Mouse (Mus musculus): ENCODE data around the gene Arhgef1. TPM values are rescaled to one million over a fixed set of nuclear protein-coding genes. Genes with fewer than 3 reads are reported as not detected.
A peak's percentile ranks its signal among the peaks of the same experiment; 100 is the strongest.

Gene Arhgef1
- polyA plus RNA-seq, 2 experiments = 109 to 256 TPM

DNA sequence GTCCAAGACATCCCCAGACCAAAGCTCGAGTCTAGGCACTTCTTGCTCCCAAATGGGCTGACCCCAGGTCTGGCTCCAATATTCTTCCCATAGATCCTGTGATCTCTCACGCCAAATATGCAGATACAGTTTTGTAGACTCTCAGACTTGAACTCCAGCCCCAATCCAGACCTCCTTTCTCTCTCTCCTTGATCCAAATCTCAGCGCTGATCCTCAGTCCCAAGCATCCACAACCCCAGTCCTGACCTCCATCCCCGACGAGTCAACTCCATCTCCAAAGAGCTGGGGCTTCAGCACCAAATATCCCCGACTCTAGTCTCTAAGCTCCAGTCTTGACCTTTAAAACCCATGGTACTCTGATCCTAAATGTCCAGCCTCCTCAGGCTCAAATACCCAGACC, 40.9 kb downstream of the Arhgef1 start:
- H3K9ac ChIP-seq (ENCODE audit: low read depth, low read length, severe bottlenecking) = no peak overlapping the region
- no peak for TF ChIP-seq POLR2A (IDR thresholded peaks at IDR 0.05; ENCODE audit: borderline replicate concordance, extremely low read depth, insufficient read depth, insufficient read length)
- peaks cover 85% of the 10 kb centered on the region for H3K27me3 ChIP-seq (ENCODE audit: control insufficient read depth, insufficient read depth, low read length)
- H3K4me3 ChIP-seq (replicated peaks; ENCODE audit: low read length) = no peak overlapping the region
- ATAC-seq (ENCODE audit: low FRiP score, low read depth) (no peak), DNase-seq (ENCODE audit: low spot score) (no peak)
- H3K36me3 ChIP-seq (ENCODE audit: control insufficient read depth, insufficient read depth, low read length) = no peaks in the 10 kb centered on the region
- no peak overlapping the region for H3K4me2 ChIP-seq (replicated peaks; ENCODE audit: low read depth, low read length, severe bottlenecking)
- no peaks in the 10 kb centered on the region for H3K9me3 ChIP-seq (ENCODE audit: control insufficient read depth, low read length)
- no peak overlapping the region for H3K27ac ChIP-seq (replicated peaks; ENCODE audit: low read depth, low read length)
- 5% methylated on average over 6 of the region's 6 CpGs for WGBS
- 0 out of 2 replicates have a peak, but pooled peaks cover 2% of the 10 kb centered on the region for H3K4me1 ChIP-seq (ENCODE audit: control insufficient read depth, insufficient read depth, low read length)

DNA sequence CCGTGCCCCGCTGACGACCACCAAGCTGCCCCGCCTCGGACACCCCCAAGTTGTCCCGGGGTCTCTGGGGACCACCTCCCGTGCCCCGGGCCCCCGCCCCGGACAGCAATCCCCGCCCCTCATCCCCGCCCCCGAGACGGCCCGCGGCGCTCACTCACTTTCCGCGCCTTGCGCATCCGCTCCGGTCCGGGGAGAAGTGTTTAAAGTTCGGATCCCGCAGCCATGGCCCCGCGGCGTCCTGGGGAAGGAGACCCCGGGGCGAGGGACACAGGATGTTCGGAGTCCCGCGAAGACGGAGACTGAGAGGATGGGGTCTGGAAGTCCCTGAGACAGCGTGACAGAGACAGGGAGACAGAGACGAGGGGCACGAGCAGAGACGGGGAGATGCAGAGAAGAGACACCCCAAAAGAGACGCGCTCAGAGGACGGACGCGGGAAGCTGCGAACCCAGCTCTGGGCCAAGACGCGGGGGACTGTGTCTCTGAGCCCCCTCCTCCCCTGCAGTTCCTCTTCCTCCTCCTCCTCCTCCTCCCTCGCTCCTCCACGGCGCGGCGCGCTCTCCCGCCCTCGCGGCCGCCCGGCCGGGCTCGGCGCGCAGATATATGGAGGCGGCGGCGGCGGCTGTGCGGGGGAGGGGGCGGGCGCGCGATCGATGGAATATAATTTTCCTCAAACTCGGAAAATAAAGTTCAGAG, 41.7 kb downstream of the Arhgef1 start, which contains the start of gene Gm4881:
Gene Gm4881 (minus strand): TSS at position 238 of the 694 bp plus-strand sequence.
- H3K4me3 ChIP-seq (replicated peaks; ENCODE audit: low read length) = peak within 1 kb of the TSS; percentile 41
- H3K27me3 ChIP-seq (ENCODE audit: control insufficient read depth, insufficient read depth, low read length) = peaks cover 89% of the 10 kb centered on the region
- DNase-seq (ENCODE audit: low spot score) (no peak), ATAC-seq (ENCODE audit: low FRiP score, low read depth) (no peak)
- WGBS = 2% methylated on average over 65 of the region's 72 CpGs
- no peaks in the 10 kb centered on the region for H3K9me3 ChIP-seq (ENCODE audit: control insufficient read depth, low read length)
- 0 out of 2 replicates have a peak, but pooled peaks cover 2% of the 10 kb centered on the region for H3K4me1 ChIP-seq (ENCODE audit: control insufficient read depth, insufficient read depth, low read length)
- TF ChIP-seq POLR2A (IDR thresholded peaks at IDR 0.05; ENCODE audit: borderline replicate concordance, extremely low read depth, insufficient read depth, insufficient read length) = no peak
- H3K9ac ChIP-seq (ENCODE audit: low read depth, low read length, severe bottlenecking) = peak within 1 kb of the TSS; percentile 52
- no peak within 1 kb of the TSS for H3K27ac ChIP-seq (replicated peaks; ENCODE audit: low read depth, low read length)
- peak within 1 kb of the TSS; percentile 70 for H3K4me2 ChIP-seq (replicated peaks; ENCODE audit: low read depth, low read length, severe bottlenecking)
- no peaks in the 10 kb centered on the region for H3K36me3 ChIP-seq (ENCODE audit: control insufficient read depth, insufficient read depth, low read length)

DNA sequence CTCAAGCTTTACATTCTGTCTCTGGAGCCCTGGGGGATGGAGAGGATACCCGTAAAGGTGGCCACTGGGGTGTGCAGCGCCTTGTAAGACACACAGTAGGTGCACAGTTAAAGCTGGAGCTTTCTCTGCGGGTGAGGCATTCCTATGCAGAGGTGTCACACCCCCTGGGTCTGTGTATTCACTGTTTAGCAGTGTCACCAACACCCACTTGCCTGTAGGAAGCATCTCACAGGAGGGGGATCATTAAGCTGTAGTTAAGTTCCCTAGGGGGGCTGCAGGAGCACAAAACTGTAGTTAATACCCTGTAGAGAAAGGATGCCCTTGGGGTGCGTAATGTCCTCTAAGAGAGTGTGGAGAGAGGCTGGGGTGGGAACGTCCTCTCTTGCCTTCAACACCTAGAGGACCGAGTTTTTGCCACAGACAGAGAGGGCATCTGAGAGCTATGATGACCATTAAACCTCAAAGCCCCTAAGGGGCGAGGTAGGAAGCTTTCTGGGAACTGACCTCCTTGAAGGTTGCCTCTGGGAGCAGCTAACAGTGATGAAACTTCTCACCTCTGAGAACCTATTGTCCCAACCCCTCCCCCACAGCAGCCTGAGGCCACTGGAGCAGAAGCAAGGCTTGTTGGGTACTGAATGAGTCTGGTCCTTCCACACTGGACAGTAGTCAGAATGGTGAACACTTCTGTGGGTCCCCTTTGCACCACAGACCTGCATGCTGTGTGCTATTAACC, 44.8 kb downstream of the Arhgef1 start:
- Histone ChIP-seq H3K4me2 (replicated peaks; ENCODE audit: low read depth, low read length, severe bottlenecking) (no peak overlapping the region), H3K27me3 (ENCODE audit: control insufficient read depth, insufficient read depth, low read length) (peaks cover 98% of the 10 kb centered on the region), H3K4me1 (ENCODE audit: control insufficient read depth, insufficient read depth, low read length) (0 out of 2 replicates have a peak, but pooled peaks cover 2% of the 10 kb centered on the region), H3K27ac (replicated peaks; ENCODE audit: low read depth, low read length) (no peak overlapping the region), H3K36me3 (ENCODE audit: control insufficient read depth, insufficient read depth, low read length) (no peaks in the 10 kb centered on the region), H3K9ac (ENCODE audit: low read depth, low read length, severe bottlenecking) (no peak overlapping the region), H3K9me3 (ENCODE audit: control insufficient read depth, low read length) (no peaks in the 10 kb centered on the region), H3K4me3 (replicated peaks; ENCODE audit: low read length) (no peak overlapping the region)
- no peak for DNase-seq (ENCODE audit: low spot score)
- TF ChIP-seq POLR2A (IDR thresholded peaks at IDR 0.05; ENCODE audit: borderline replicate concordance, extremely low read depth, insufficient read depth, insufficient read length) = no peak
- 3% methylated on average over 7 of the region's 7 CpGs for WGBS
- ATAC-seq (ENCODE audit: low FRiP score, low read depth) = no peak

DNA sequence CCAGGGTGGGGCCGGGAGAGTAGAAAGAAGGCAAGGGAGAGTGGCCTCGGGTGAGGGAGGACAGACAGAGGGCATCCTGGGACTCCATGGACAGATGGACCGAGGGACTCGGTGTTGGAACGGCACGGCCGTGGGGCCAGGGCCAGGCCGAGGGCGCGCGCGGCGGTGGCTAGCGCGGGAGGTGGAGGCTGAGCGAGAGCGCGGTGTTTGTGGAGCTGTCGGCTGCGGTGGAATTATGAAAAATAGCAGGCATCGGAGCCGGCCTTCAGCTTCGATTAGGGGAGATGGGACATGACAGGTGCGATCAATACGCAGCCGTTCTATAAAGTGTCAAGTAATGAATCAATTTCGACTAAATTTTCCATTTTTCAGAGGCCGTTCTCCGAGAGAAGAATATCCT, 46.1 kb downstream of the Arhgef1 start:
- TF ChIP-seq POLR2A (IDR thresholded peaks at IDR 0.05; ENCODE audit: borderline replicate concordance, extremely low read depth, insufficient read depth, insufficient read length) = no peak
- no peak overlapping the region for H3K27ac ChIP-seq (replicated peaks; ENCODE audit: low read depth, low read length)
- H3K9ac ChIP-seq (ENCODE audit: low read depth, low read length, severe bottlenecking) = no peak overlapping the region
- no peak for ATAC-seq (ENCODE audit: low FRiP score, low read depth)
- WGBS = 2% methylated on average over 29 of the region's 29 CpGs
- peaks cover 98% of the 10 kb centered on the region for H3K27me3 ChIP-seq (ENCODE audit: control insufficient read depth, insufficient read depth, low read length)
- no peaks in the 10 kb centered on the region for H3K9me3 ChIP-seq (ENCODE audit: control insufficient read depth, low read length)
- no peak overlapping the region for H3K4me3 ChIP-seq (replicated peaks; ENCODE audit: low read length)
- H3K4me1 ChIP-seq (ENCODE audit: control insufficient read depth, insufficient read depth, low read length) = 0 out of 2 replicates have a peak, but pooled peaks cover 2% of the 10 kb centered on the region
- no peak overlapping the region for H3K4me2 ChIP-seq (replicated peaks; ENCODE audit: low read depth, low read length, severe bottlenecking)
- DNase-seq (ENCODE audit: low spot score) = no peak
- no peaks in the 10 kb centered on the region for H3K36me3 ChIP-seq (ENCODE audit: control insufficient read depth, insufficient read depth, low read length)

DNA sequence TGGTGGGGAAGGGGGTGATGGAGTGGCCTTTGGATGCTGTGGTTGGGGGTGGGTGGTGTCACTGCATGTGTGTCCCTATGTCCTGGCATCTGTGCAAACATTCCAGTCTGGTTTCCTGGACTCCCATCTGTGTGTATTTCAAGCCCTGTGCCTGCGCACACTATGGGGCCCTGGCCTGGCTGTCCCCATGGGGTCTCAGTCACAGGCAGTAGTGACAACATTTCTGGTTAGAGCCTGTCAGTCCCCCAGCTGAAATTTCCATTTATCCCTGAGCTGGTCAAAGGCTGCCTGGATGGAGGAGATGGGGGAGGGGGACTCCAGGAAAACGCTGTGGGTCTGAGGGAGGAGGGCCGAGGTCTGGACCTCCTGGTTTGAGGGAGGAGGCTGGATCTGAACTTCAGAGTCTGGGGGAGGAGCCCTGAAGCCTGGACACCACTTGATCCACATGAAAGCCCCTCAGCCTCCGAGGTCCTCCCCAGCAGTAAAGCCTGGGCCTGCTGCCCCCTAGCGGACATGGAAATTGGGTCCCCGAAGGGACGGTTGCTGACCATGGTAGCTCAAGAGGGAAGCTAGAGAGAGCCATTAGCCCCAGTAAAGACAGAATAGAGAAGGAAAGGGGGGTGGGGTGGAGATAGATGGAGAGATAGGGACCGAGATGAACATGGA, 47.4 kb downstream of the Arhgef1 start:
- TF ChIP-seq POLR2A (IDR thresholded peaks at IDR 0.05; ENCODE audit: borderline replicate concordance, extremely low read depth, insufficient read depth, insufficient read length) = no peak
- H3K27ac ChIP-seq (replicated peaks; ENCODE audit: low read depth, low read length) = no peak overlapping the region
- H3K4me1 ChIP-seq (ENCODE audit: control insufficient read depth, insufficient read depth, low read length) = no peaks in the 10 kb centered on the region; the same call in 1 of the 2 replicates
- peaks cover 98% of the 10 kb centered on the region for H3K27me3 ChIP-seq (ENCODE audit: control insufficient read depth, insufficient read depth, low read length)
- peak; percentile 62 for ATAC-seq (ENCODE audit: low FRiP score, low read depth)
- no peaks in the 10 kb centered on the region for H3K36me3 ChIP-seq (ENCODE audit: control insufficient read depth, insufficient read depth, low read length)
- H3K9ac ChIP-seq (ENCODE audit: low read depth, low read length, severe bottlenecking) = no peak overlapping the region
- 2% methylated on average over 8 of the region's 8 CpGs for WGBS
- peak; percentile 45 for DNase-seq (ENCODE audit: low spot score)
- no peak overlapping the region for H3K4me3 ChIP-seq (replicated peaks; ENCODE audit: low read length)
- H3K9me3 ChIP-seq (ENCODE audit: control insufficient read depth, low read length) = no peaks in the 10 kb centered on the region
- H3K4me2 ChIP-seq (replicated peaks; ENCODE audit: low read depth, low read length, severe bottlenecking) = no peak overlapping the region
